Mouse (Mus musculus): ENCODE measurements around the gene Cfap97. TPM values are rescaled to one million over a fixed set of nuclear protein-coding genes. Genes with fewer than 3 reads are reported as not detected.
A peak's percentile ranks its signal among the peaks of the same experiment; 100 is the strongest.
"Not testable (repeated sequence)": the region's sequence is repeated elsewhere in the genome, so short reads cannot be mapped to it uniquely, and the experiment has no call there.

Cfap97 gene
- polyA plus RNA-seq, 1 experiment from 2014 or later: 27.4 TPM

DNA sequence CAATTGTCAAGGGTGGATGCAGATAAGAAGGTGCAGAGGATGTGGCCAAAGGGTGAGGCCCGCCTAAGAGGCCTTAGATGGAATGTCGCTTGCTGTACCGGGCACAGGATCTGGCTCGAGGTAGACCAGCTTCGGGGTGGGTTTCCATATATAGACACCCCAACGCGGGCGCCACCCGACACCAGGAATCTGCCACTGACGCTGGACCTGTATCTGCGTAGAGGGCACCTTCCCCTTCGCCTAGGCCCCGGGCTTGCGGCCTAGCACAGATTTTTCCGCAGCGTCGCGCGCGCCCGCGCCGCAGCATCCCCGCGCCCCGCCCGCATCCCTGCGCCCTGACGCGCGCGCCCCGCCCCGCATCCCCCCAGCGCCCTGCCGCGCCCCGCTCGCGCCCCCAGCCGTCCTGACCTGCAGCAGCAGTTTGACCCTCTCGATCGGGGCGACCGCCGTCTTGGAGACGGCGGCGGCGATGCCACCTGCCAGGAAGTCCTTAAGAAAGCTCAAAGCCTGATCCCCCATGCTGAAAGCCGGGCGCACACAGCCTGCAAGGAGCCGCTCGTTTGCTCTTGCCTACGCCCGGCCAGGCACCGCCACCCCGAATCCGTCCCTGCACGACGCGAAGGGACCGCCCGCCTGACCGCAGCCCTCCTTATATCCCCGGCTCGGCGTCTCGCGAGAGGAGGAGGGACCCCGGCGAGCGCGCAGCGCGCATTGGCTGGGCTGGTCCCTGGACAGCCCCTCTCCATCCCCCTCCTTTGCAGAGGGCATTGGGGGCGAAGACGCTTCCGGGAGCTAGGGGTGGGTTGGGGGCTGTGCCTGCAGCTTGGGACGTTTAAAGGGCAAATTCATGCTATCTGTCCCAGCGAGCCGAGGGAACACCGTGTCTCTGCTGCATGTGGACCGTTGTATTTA lies 59.1 kb downstream of the Cfap97 start, which contains the start of gene Slc25a4:
Gene Slc25a4 (minus strand): TSS at position 881 of the 912 bp plus-strand sequence.
- Histone ChIP-seq H3K4me2 (peak within 1 kb of the TSS; percentile 75), H3K36me3 (peaks cover 18% of the 10 kb centered on the region), H3K4me3 (replicated peaks) (peak within 1 kb of the TSS; percentile 84), H3K4me1 (peaks cover 19% of the 10 kb centered on the region), H3K9ac (peak within 1 kb of the TSS; percentile 78), H3K9me3 (no peaks in the 10 kb centered on the region), H3K27ac (peak within 1 kb of the TSS; percentile 96), H3K27me3 (replicated peaks) (no peaks in the 10 kb centered on the region)
- WGBS: under 1% methylated on average over 79 of the region's 84 CpGs
- ATAC-seq (ENCODE audit: insufficient read depth, low FRiP score, low read depth): peak; percentile 97

DNA sequence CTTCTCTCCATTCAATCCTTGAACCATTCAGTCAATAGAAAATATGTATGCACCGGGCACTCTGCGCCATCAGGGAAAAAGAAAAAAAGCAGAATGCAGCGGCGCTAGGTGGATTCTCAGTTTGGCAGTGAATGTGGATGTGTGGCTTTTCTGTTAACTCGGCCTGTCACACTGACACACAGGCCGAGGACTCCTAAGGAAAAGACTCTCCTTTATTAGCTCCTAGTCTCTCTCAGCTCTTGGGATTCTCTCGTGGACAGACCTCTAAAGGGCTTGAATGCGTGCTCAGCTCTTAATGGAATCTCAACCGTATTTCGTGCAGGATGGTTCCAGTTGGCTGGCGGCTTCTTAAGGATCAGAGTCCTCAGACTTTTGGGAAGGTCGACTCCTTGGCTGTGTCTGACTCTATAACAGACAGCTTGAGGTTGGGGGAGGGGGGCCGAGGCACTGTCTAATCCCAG lies 60.1 kb downstream of the Cfap97 start:
- Histone ChIP-seq H3K9me3 (no peaks in the 10 kb centered on the region), H3K9ac (peak overlapping the region; percentile 78; the same call in 1 of the 2 replicates), H3K4me1 (peaks cover 19% of the 10 kb centered on the region), H3K4me3 (replicated peaks) (peak overlapping the region; percentile 84), H3K4me2 (peak overlapping the region; percentile 75), H3K27ac (peak overlapping the region; percentile 96), H3K36me3 (peaks cover 9% of the 10 kb centered on the region), H3K27me3 (replicated peaks) (no peaks in the 10 kb centered on the region)
- no peak for ATAC-seq (ENCODE audit: insufficient read depth, low FRiP score, low read depth)
- WGBS: 11% methylated on average over 13 of the region's 13 CpGs

DNA sequence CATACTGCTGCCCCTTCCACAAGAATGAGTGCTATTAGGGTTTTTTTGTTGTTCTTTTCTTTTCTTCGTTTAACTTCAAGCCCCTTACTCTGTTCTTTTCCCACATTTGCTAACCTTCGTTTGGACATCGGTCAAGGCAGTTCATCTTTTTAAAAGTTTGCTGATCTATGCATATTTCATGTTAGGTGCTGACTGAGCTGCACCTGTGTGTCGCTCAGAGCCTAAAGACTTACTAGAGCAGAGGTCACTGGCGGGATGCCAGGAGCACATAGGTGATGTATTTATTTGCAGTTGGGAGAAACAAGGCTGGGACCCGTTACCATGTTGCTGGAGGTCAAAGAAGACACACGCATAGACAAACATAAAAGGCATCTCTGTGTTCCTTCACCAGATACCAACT lies 60.6 kb downstream of the Cfap97 start:
- no peak for ATAC-seq (ENCODE audit: insufficient read depth, low FRiP score, low read depth)
- Histone ChIP-seq H3K36me3 (peaks cover 6% of the 10 kb centered on the region), H3K4me2 (no peak overlapping the region), H3K27me3 (replicated peaks) (no peaks in the 10 kb centered on the region), H3K4me1 (peaks cover 22% of the 10 kb centered on the region), H3K9ac (no peak overlapping the region), H3K9me3 (no peaks in the 10 kb centered on the region), H3K27ac (no peak overlapping the region), H3K4me3 (replicated peaks) (no peak overlapping the region)
- WGBS: 51% methylated on average over 7 of the region's 7 CpGs

DNA sequence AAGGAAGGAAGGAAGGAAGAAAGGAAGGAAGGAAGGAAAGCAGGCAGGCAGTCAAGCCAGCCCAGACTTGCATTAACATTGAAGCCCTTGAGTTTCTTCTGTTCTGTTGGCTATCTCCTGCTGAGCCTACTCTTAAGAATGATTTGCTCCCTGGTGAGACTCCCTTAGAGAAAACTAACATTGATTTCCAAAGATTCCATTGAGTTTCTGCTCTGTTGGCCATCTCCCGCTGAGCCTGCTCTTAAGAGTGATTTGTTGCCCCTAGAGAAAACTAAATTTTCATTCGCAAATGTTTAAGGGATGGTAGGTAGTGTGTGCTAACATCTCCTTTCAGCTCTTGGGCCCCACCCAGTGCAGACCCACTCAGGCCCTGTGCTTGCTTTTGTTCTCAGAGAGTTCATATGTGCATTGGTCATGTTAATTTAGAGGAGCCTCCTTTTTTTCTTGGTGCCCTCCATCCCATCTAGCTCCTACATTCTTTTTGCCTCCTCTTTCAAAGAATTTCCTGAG lies 62.5 kb downstream of the Cfap97 start:
- Histone ChIP-seq H3K36me3 (no peaks in the 10 kb centered on the region), H3K4me2 (no peak overlapping the region), H3K9me3 (no peaks in the 10 kb centered on the region), H3K4me1 (peaks cover 13% of the 10 kb centered on the region), H3K9ac (no peak overlapping the region), H3K4me3 (replicated peaks) (no peak overlapping the region), H3K27me3 (replicated peaks) (no peaks in the 10 kb centered on the region), H3K27ac (no peak overlapping the region)
- ATAC-seq (ENCODE audit: insufficient read depth, low FRiP score, low read depth): no peak
- 72% methylated on average over 2 of the region's 2 CpGs for WGBS

DNA sequence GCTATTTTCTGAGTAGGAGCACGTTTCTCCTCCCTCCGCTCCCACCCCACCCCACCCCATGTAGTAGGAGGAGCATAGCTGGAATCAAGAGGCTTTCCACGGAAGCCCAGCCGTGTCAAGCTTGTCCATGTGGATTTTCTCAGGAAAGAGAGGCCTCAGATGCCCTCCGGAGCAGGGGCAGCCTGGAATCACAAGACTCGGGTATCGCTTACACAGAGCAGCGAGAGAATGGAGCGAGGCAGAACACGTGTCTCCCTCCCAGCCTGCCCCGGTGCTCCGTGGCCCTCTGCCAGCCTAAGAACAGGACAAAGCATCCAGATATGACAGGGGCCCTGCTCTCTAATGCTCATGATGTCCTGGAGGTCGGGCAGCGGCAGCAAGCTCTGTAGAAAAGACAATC lies 65.3 kb downstream of the Cfap97 start:
- peaks cover 3% of the 10 kb centered on the region; the same call in 1 of the 2 replicates for H3K4me1 ChIP-seq
- ATAC-seq (ENCODE audit: insufficient read depth, low FRiP score, low read depth): peak; percentile 77; the same call in 1 of the 2 replicates
- H3K4me3 ChIP-seq (replicated peaks): peak overlapping the region; percentile 39
- H3K9me3 ChIP-seq: no peaks in the 10 kb centered on the region
- WGBS: 2% methylated on average over 14 of the region's 14 CpGs
- H3K27me3 ChIP-seq (replicated peaks): no peaks in the 10 kb centered on the region
- no peaks in the 10 kb centered on the region for H3K36me3 ChIP-seq
- H3K27ac ChIP-seq: no peak overlapping the region
- peak overlapping the region; percentile 22; the same call in 1 of the 2 replicates for H3K9ac ChIP-seq
- H3K4me2 ChIP-seq: peak overlapping the region; percentile 69

DNA sequence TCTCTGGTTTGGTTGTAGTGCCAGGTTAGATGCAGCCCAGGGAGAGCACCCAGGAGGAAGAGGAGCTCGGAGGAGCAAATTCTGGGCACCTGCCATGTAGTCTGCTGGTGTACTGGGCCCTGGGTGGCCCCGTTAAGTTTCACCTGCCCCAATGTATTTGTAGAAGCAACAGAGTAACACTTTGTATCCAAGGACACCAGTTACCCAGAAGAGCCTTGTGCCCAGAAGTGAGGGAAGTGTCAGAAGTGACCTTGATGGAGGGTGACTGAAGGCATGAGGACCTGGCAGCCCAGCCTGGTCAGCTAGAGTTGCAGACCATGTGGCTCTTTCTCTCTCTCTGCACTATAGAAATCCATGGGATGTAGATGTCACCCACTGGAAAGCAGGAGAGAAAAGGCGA lies 69.0 kb downstream of the Cfap97 start:
- ATAC-seq (ENCODE audit: insufficient read depth, low FRiP score, low read depth): no peak
- Histone ChIP-seq H3K9ac (no peak overlapping the region), H3K36me3 (no peaks in the 10 kb centered on the region), H3K4me1 (peaks cover 3% of the 10 kb centered on the region; the same call in 1 of the 2 replicates), H3K27me3 (replicated peaks) (no peaks in the 10 kb centered on the region), H3K4me2 (no peak overlapping the region), H3K4me3 (replicated peaks) (no peak overlapping the region), H3K9me3 (no peaks in the 10 kb centered on the region), H3K27ac (no peak overlapping the region)
- WGBS: 79% methylated on average over 3 of the region's 3 CpGs

DNA sequence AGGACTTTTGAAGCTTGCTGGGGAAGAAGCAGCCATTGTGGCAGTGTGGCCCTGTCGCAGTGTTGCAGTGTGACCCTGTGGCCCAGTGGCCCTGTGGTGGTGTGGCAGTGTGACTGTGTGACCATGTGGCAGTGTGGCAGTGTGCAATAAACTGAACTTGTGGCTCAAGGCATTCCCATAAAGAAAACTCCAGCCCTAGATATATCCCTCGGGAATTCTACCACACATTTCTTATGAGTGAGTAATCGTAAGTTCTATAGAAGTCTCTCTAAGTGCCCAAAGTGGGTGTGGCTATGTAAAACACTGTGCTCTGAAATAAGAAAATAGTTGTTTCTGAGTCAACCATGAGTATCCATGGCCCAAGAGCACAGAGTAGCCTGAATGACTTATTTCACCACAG lies 73.9 kb downstream of the Cfap97 start:
- Histone ChIP-seq H3K27me3 (replicated peaks) (no peaks in the 10 kb centered on the region), H3K4me2 (no peak overlapping the region), H3K27ac (no peak overlapping the region), H3K4me3 (replicated peaks) (no peak overlapping the region), H3K4me1 (no peaks in the 10 kb centered on the region), H3K9me3 (no peaks in the 10 kb centered on the region), H3K36me3 (no peaks in the 10 kb centered on the region), H3K9ac (no peak overlapping the region)
- no peak for ATAC-seq (ENCODE audit: insufficient read depth, low FRiP score, low read depth)
- WGBS: 64% methylated on average over 3 of the region's 3 CpGs

DNA sequence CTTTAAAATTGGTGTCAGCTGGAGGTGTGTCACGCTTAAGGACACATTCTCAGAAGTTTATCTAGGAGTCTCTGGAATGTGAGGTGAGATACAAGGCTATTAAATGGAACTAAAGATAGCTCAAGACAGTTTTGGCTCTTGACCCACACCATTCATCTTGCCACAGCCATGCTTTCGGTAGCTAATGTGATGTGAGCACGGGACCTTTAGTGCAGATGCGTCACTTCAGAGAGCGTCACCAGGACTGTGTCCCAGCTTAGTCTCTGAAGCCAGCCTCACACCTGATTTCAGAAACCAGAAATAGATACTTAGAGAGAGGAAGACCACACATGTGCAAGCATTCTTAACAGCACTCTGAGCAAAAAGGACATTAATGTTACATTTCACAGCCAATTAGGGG lies 75.1 kb downstream of the Cfap97 start:
- H3K4me2 ChIP-seq: no peak overlapping the region
- no peak for ATAC-seq (ENCODE audit: insufficient read depth, low FRiP score, low read depth)
- H3K4me3 ChIP-seq (replicated peaks): no peak overlapping the region
- H3K27me3 ChIP-seq (replicated peaks): no peaks in the 10 kb centered on the region
- H3K36me3 ChIP-seq: no peaks in the 10 kb centered on the region
- WGBS: 63% methylated on average over 5 of the region's 5 CpGs
- no peaks in the 10 kb centered on the region for H3K4me1 ChIP-seq
- H3K9me3 ChIP-seq: no peaks in the 10 kb centered on the region
- no peak overlapping the region for H3K9ac ChIP-seq
- no peak overlapping the region for H3K27ac ChIP-seq

DNA sequence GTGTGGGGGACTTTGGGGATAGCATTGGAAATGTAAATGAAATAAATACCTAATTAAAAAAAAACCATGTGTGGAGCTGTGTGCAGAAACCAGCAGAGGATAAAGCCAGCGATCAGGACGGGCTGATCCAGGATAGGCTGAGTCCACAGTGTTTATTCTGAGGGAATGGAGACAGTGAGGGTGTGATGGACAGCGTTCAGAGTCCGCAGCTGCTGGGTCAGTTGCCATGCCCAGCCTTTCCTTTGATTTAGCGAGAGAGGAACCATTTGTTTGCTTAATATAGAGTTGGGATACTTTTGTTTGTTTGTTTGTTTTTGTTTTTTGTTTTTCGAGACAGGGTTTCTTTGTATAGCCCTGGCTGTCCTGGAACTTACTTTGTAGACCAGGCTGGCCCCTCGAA lies 80.4 kb downstream of the Cfap97 start:
- ATAC-seq (ENCODE audit: insufficient read depth, low FRiP score, low read depth); H3K4me2 ChIP-seq; H3K4me3 ChIP-seq (replicated peaks); H3K36me3 ChIP-seq; H3K4me1 ChIP-seq; H3K9me3 ChIP-seq; H3K9ac ChIP-seq; H3K27me3 ChIP-seq (replicated peaks); H3K27ac ChIP-seq: not testable (repeated sequence)
- 71% methylated on average over 7 of the region's 7 CpGs for WGBS

DNA sequence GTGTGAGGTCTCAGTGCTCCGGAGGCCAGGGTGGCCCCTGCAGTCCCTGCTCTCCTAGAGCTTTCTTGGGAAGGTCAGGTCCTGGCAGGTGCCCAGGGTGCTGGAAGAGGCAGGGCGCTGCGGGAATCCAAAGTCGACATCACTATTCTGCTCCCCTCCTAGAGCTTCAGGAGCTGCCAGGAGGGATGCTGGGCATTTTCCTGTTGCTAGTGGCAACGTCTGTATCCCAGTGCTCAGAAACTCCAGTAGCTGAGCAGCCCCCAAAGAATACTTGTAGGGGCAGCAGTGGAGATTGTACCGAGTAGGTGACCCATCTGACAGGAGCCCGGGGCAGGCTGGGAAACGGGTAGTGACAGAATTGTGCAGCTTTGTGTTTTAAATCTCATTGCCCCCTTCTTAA lies 81.2 kb downstream of the Cfap97 start:
- H3K4me2 ChIP-seq: no peak overlapping the region
- ATAC-seq (ENCODE audit: insufficient read depth, low FRiP score, low read depth): no peak
- H3K36me3 ChIP-seq: no peaks in the 10 kb centered on the region
- H3K4me3 ChIP-seq (replicated peaks): no peak overlapping the region
- H3K9me3 ChIP-seq: no peaks in the 10 kb centered on the region
- no peak overlapping the region for H3K27ac ChIP-seq
- H3K27me3 ChIP-seq (replicated peaks): no peaks in the 10 kb centered on the region
- no peaks in the 10 kb centered on the region for H3K4me1 ChIP-seq
- 64% methylated on average over 8 of the region's 8 CpGs for WGBS
- H3K9ac ChIP-seq: no peak overlapping the region

DNA sequence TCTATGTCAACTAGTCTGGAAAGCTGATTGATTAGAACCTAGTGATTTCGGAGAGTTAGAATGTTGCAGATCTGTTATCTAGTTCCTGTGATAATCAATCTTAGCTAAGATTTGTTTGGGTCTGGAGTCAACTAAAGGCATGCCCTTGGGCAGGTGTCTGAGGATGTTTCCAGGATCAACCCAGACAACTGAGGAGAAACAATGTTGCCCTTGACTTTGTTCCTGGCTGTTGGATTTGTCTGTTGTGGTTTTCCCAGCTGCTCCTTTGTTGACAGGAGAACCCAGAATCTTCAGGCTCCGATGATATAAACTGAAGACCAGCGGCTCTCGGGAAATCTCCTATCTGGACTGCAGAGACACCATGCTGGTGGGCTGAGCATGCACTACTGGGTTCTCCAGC lies 83.2 kb downstream of the Cfap97 start:
- ATAC-seq (ENCODE audit: insufficient read depth, low FRiP score, low read depth): no peak
- Histone ChIP-seq H3K36me3 (no peaks in the 10 kb centered on the region), H3K9me3 (no peaks in the 10 kb centered on the region), H3K27me3 (replicated peaks) (no peaks in the 10 kb centered on the region), H3K4me1 (no peaks in the 10 kb centered on the region), H3K9ac (no peak overlapping the region), H3K27ac (no peak overlapping the region), H3K4me3 (replicated peaks) (no peak overlapping the region), H3K4me2 (no peak overlapping the region)
- WGBS: 64% methylated on average over 4 of the region's 4 CpGs

DNA sequence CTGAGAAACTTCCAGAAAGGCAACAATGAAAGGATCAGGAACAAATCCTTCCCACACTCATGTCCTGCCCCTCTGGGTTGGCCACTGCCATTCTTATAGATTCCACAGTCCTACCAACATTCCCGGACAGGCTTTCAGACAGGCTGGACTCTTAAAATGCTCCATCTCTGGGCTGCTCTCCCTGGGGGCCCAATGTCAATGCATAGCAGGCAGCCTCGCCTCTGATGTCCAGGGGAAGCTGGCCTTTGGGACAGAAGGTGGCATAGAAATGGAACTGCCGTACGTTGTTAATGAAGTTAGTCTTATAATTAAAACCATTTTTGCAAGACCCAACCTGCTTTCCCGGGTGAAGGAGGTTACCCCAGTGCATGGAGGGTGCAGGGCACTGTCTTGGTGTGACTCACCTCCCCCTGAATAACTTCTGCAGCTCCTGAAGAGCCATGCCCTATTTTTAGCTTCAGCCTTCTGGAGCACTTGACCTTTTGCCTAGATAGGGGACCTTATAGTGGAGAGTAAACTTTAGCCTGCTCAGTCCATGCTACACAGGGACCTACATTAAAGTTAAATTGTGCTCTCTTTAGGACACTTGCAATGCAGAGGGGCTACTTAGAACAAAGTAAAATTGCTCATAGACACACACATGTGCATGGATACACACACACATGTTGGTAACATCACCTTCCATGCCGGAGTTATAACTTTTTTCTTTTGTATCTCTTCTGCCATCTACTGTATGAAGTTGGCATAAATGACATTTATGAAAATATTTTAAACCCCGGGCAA lies 85.1 kb downstream of the Cfap97 start:
- Histone ChIP-seq H3K4me2 (no peak overlapping the region), H3K9me3 (no peaks in the 10 kb centered on the region), H3K27me3 (replicated peaks) (no peaks in the 10 kb centered on the region), H3K4me3 (replicated peaks) (no peak overlapping the region), H3K36me3 (no peaks in the 10 kb centered on the region), H3K4me1 (no peaks in the 10 kb centered on the region), H3K9ac (no peak overlapping the region), H3K27ac (no peak overlapping the region)
- ATAC-seq (ENCODE audit: insufficient read depth, low FRiP score, low read depth): no peak
- WGBS: 60% methylated on average over 7 of the region's 7 CpGs
